Mouse (Mus musculus): ENCODE data around the gene Shisal1. TPM values are rescaled to one million over a fixed set of nuclear protein-coding genes. Genes with fewer than 3 reads are reported as not detected.

The Shisal1 gene
- polyA plus RNA-seq, 1 experiment from 2014 or later, result 9.9 TPM

- Histone ChIP-seq H3K27ac (no peak overlapping the region), H3K4me2 (replicated peaks) (peak overlapping the region; percentile 52), H3K4me3 (no peak overlapping the region), H3K27me3 (replicated peaks) (peaks cover 26% of the 10 kb centered on the region), H3K9ac (peak overlapping the region; percentile 38; the same call in 1 of the 2 replicates), H3K36me3 (no peaks in the 10 kb centered on the region), H3K4me1 (peaks cover 27% of the 10 kb centered on the region), H3K9me3 (no peaks in the 10 kb centered on the region)
- no peak for ATAC-seq (ENCODE audit: low FRiP score, low read depth)
- under 1% methylated on average over 21 of the region's 21 CpGs for WGBS
These were observed 3.7 kb upstream of the Shisal1 start for GRCm38 (mm10) chr15:84450441-84451183.

GRCm38 (mm10) chr15:84445812-84446716, 833 bp downstream of the Shisal1 start:
- ATAC-seq (ENCODE audit: low FRiP score, low read depth), result no peak
- H3K27me3 ChIP-seq (replicated peaks), result peaks cover 40% of the 10 kb centered on the region
- peak overlapping the region; percentile 61 for H3K4me3 ChIP-seq
- peak overlapping the region; percentile 79 for H3K9ac ChIP-seq
- 1% methylated on average over 89 of the region's 99 CpGs for WGBS
- peak overlapping the region; percentile 99 for H3K4me2 ChIP-seq (replicated peaks)
- peaks cover 50% of the 10 kb centered on the region for H3K4me1 ChIP-seq
- no peaks in the 10 kb centered on the region for H3K36me3 ChIP-seq
- H3K9me3 ChIP-seq, result no peaks in the 10 kb centered on the region
- H3K27ac ChIP-seq, result no peak overlapping the region

- no peak overlapping the region for H3K9ac ChIP-seq
- peaks cover 40% of the 10 kb centered on the region for H3K27me3 ChIP-seq (replicated peaks)
- H3K27ac ChIP-seq, result no peak overlapping the region
- H3K4me3 ChIP-seq, result no peak overlapping the region
- no peaks in the 10 kb centered on the region for H3K9me3 ChIP-seq
- peak overlapping the region; percentile 35 for H3K4me2 ChIP-seq (replicated peaks)
- WGBS, result 33% methylated on average over 7 of the region's 7 CpGs
- H3K36me3 ChIP-seq, result no peaks in the 10 kb centered on the region
- no peak; the same call in 1 of the 2 replicates for ATAC-seq (ENCODE audit: low FRiP score, low read depth)
- peaks cover 50% of the 10 kb centered on the region for H3K4me1 ChIP-seq
These were observed 2.7 kb downstream of the Shisal1 start for GRCm38 (mm10) chr15:84444181-84444580.

- Histone ChIP-seq H3K4me1 (peaks cover 50% of the 10 kb centered on the region), H3K4me2 (replicated peaks) (peak overlapping the region; percentile 35), H3K27ac (no peak overlapping the region)
These were observed 3.3 kb downstream of the Shisal1 start for GRCm38 (mm10) chr15:84443631-84444030.

GRCm38 (mm10) chr15:84441682-84442315, 5.1 kb downstream of the Shisal1 start:
- Histone ChIP-seq H3K9ac (no peak overlapping the region), H3K36me3 (no peaks in the 10 kb centered on the region), H3K27me3 (replicated peaks) (peaks cover 21% of the 10 kb centered on the region), H3K4me3 (no peak overlapping the region), H3K27ac (no peak overlapping the region), H3K4me1 (peaks cover 46% of the 10 kb centered on the region), H3K4me2 (replicated peaks) (no peak overlapping the region), H3K9me3 (no peaks in the 10 kb centered on the region)
- 39% methylated on average over 14 of the region's 14 CpGs for WGBS
- no peak for ATAC-seq (ENCODE audit: low FRiP score, low read depth)

More at GRCm38 (mm10) chr15:84443631-84444030, 3.3 kb downstream of the Shisal1 start:
- Histone ChIP-seq H3K4me3 (no peak overlapping the region), H3K9me3 (no peaks in the 10 kb centered on the region), H3K36me3 (no peaks in the 10 kb centered on the region), H3K27me3 (replicated peaks) (peaks cover 40% of the 10 kb centered on the region), H3K9ac (no peak overlapping the region)
- 48% methylated on average over 10 of the region's 10 CpGs for WGBS
- ATAC-seq (ENCODE audit: low FRiP score, low read depth), result no peak

DNA sequence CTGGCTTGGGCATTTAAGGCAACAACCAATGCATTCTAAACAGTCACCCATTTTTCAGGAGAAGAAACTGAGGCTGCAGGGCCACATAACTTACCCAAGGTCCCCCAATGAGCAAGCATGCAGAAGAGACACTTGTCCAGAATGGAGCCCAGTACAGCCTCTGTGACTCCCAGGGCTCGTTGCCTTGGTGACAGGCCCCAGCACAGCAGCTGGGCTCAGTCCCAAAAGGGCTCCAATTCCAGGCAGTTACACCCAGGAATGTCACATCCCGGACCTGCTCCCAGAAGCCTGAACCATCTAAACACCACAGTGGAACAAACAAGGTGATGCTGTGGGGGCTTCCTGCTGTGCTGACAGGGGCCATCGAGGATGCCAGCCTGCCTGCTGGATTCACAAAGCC, 6.1 kb downstream of the Shisal1 start:
- no peak overlapping the region for H3K4me3 ChIP-seq
- peaks cover 38% of the 10 kb centered on the region for H3K4me1 ChIP-seq
- H3K9ac ChIP-seq, result no peak overlapping the region
- 40% methylated on average over 3 of the region's 3 CpGs for WGBS
- peaks cover 16% of the 10 kb centered on the region for H3K27me3 ChIP-seq (replicated peaks)
- no peaks in the 10 kb centered on the region for H3K9me3 ChIP-seq
- H3K36me3 ChIP-seq, result no peaks in the 10 kb centered on the region
- no peak overlapping the region for H3K4me2 ChIP-seq (replicated peaks)
- ATAC-seq (ENCODE audit: low FRiP score, low read depth), result peak; percentile 31; the same call in 1 of the 2 replicates
- no peak overlapping the region for H3K27ac ChIP-seq

- Histone ChIP-seq H3K27me3 (replicated peaks) (no peaks in the 10 kb centered on the region), H3K4me2 (replicated peaks) (no peak overlapping the region), H3K27ac (no peak overlapping the region), H3K9me3 (no peaks in the 10 kb centered on the region), H3K36me3 (no peaks in the 10 kb centered on the region), H3K9ac (no peak overlapping the region), H3K4me3 (no peak overlapping the region), H3K4me1 (0 out of 2 replicates have a peak, but pooled peaks cover 10% of the 10 kb centered on the region)
- WGBS, result 73% methylated on average over 10 of the region's 10 CpGs
- no peak for ATAC-seq (ENCODE audit: low FRiP score, low read depth)
These were observed 13.2 kb downstream of the Shisal1 start for GRCm38 (mm10) chr15:84433586-84434185.

DNA sequence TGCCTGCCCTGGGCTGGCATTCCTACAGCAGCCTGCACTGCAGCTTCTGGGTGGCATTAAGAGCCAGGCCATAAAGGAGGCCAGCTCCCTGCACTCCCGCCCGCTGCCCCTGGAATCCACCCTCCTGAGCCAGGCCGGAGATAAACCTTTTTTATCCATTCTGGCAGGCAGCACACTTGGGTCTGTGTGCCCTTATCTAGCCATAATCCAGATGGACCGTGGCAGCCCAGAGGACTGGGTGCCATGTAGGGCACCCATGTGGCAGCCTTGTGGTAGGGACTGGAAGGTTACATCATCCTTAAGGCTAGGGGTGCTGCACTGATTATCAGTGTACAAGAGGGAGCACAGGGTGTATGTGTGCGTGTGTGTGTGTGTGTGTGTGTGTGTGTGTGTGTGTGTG, 16.4 kb downstream of the Shisal1 start:
- 0 out of 2 replicates have a peak, but pooled peaks cover 10% of the 10 kb centered on the region for H3K4me1 ChIP-seq
- no peak overlapping the region for H3K4me2 ChIP-seq (replicated peaks)
- whole genome bisulfite sequencing, result 81% methylated on average over 5 of the region's 5 CpGs
- H3K4me3 ChIP-seq, result no peak overlapping the region
- no peak overlapping the region for H3K27ac ChIP-seq
- H3K27me3 ChIP-seq (replicated peaks), result no peaks in the 10 kb centered on the region
- no peaks in the 10 kb centered on the region for H3K9me3 ChIP-seq
- H3K36me3 ChIP-seq, result no peaks in the 10 kb centered on the region
- no peak overlapping the region for H3K9ac ChIP-seq
- ATAC-seq (ENCODE audit: low FRiP score, low read depth), result no peak

GRCm38 (mm10) chr15:84427624-84428023, 19.3 kb downstream of the Shisal1 start:
- Histone ChIP-seq H3K27ac (no peak overlapping the region), H3K4me1 (peaks cover 10% of the 10 kb centered on the region; the same call in 1 of the 2 replicates), H3K36me3 (no peaks in the 10 kb centered on the region), H3K4me2 (replicated peaks) (no peak overlapping the region), H3K9me3 (no peaks in the 10 kb centered on the region), H3K27me3 (replicated peaks) (no peaks in the 10 kb centered on the region), H3K9ac (no peak overlapping the region), H3K4me3 (no peak overlapping the region)
- 94% methylated on average over 6 of the region's 6 CpGs for WGBS
- no peak for ATAC-seq (ENCODE audit: low FRiP score, low read depth)

GRCm38 (mm10) chr15:84425733-84426132, 21.2 kb downstream of the Shisal1 start:
- H3K27me3 ChIP-seq (replicated peaks), result peaks cover 6% of the 10 kb centered on the region
- no peak overlapping the region for H3K4me3 ChIP-seq
- 94% methylated on average over 5 of the region's 5 CpGs for WGBS
- no peak overlapping the region for H3K9ac ChIP-seq
- H3K27ac ChIP-seq, result no peak overlapping the region
- peaks cover 9% of the 10 kb centered on the region for H3K4me1 ChIP-seq
- no peaks in the 10 kb centered on the region for H3K36me3 ChIP-seq
- H3K9me3 ChIP-seq, result no peaks in the 10 kb centered on the region
- no peak overlapping the region for H3K4me2 ChIP-seq (replicated peaks)
- ATAC-seq (ENCODE audit: low FRiP score, low read depth), result no peak

DNA sequence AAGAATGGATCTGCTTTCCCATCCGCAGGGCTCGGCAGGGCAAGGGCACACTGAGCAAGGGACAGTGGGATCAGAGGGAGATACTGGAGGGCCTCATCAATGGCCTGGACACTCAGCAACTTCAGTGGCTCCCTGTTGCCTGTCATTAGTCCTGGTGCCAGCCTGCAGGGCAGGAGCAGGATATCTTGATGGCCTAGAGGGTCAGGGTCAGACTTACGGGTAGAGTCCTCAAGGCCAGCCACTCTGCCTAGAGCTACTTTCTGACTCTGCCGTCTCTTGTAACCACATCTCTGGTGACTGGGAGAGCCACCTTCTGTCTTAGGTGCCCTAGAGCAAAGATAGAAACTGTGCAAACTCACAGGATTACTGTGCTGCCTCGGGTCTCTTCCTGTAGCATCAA, 23.1 kb downstream of the Shisal1 start:
- Histone ChIP-seq H3K9ac (no peak overlapping the region), H3K27me3 (replicated peaks) (peaks cover 8% of the 10 kb centered on the region), H3K4me1 (peaks cover 15% of the 10 kb centered on the region), H3K4me3 (no peak overlapping the region), H3K9me3 (no peaks in the 10 kb centered on the region), H3K4me2 (replicated peaks) (no peak overlapping the region), H3K36me3 (no peaks in the 10 kb centered on the region), H3K27ac (no peak overlapping the region)
- ATAC-seq (ENCODE audit: low FRiP score, low read depth), result no peak
- 92% methylated on average over 5 of the region's 5 CpGs for WGBS
